Mouse (Mus musculus): ENCODE results near the gene Kcnh7. TPM values are rescaled to one million over a fixed set of nuclear protein-coding genes. Genes with fewer than 3 reads are reported as not detected.

Gene Kcnh7
- polyA plus RNA-seq (2012; rRNA removed; ENCODE audit: low replicate concordance): not detected in 2 replicates

GRCm38 (mm10) chr2:63183563-63184545 lies at the start of gene Kcnh7:
Kcnh7 (minus strand) TSS chr2:63184287.

GRCm38 (mm10) chr2:62664135-62664670 lies 519.9 kb downstream of the Kcnh7 start, which contains the start of gene Gca:
Gca (plus strand) TSS chr2:62664285.

GRCm38 (mm10) chr2:62646014-62646645 lies 538.0 kb downstream of the Kcnh7 start, which contains the start of gene Ifih1:
Ifih1 (minus strand) TSS chr2:62646255.

Data from subcutaneous adipose tissue, adult 2 months (tissue).